Mouse (Mus musculus): ENCODE results near the gene Gm20431. TPM values are rescaled to one million over a fixed set of nuclear protein-coding genes. Genes with fewer than 3 reads are reported as not detected.
"Not testable (repeated sequence)": the region's sequence is repeated elsewhere in the genome, so short reads cannot be mapped to it uniquely, and the experiment has no call there.

Gm20431 gene
- polyA plus RNA-seq, 1 experiment from 2014 or later, result 7.5 TPM

DNA sequence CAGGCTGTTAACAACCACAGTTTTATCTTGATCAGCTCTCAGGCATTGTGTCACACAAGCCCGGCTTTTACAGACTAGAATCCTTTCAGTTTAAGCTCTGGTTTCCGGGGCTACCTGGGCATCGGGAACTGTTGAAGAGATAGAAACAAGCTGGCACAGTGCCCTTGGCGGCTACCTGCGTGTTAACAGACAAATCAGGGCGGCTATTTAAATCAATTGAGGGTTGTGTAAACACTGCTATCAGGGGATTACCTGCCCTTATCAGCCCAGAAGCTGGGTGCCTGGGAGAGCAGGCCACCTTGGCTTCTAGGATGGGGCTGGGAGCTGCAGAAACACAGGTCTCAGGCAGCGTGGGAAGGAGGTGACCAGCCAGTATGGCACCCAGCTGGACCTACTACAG lies 8.6 kb downstream of the Gm20431 start:
- H3K4me3 ChIP-seq (replicated peaks), result no peak overlapping the region
- H3K4me1 ChIP-seq, result no peaks in the 10 kb centered on the region
- no peak for ATAC-seq (ENCODE audit: low FRiP score)
- H3K36me3 ChIP-seq (replicated peaks), result peaks cover 45% of the 10 kb centered on the region
- no peaks in the 10 kb centered on the region for H3K27me3 ChIP-seq
- 86% methylated on average over 7 of the region's 7 CpGs for WGBS
- H3K9ac ChIP-seq, result no peak overlapping the region
- H3K9me3 ChIP-seq, result no peaks in the 10 kb centered on the region
- no peak overlapping the region for H3K4me2 ChIP-seq
- H3K27ac ChIP-seq, result no peak overlapping the region

GRCm38 (mm10) chr2:167651622-167652021 lies 9.7 kb downstream of the Gm20431 start:
- Histone ChIP-seq H3K4me3 (replicated peaks) (no peak overlapping the region), H3K27me3 (no peaks in the 10 kb centered on the region), H3K4me1 (no peaks in the 10 kb centered on the region), H3K36me3 (replicated peaks) (peaks cover 47% of the 10 kb centered on the region), H3K4me2 (no peak overlapping the region), H3K27ac (no peak overlapping the region), H3K9ac (no peak overlapping the region), H3K9me3 (no peaks in the 10 kb centered on the region)
- ATAC-seq (ENCODE audit: low FRiP score), result no peak
- WGBS, result 90% methylated on average over 9 of the region's 9 CpGs

DNA sequence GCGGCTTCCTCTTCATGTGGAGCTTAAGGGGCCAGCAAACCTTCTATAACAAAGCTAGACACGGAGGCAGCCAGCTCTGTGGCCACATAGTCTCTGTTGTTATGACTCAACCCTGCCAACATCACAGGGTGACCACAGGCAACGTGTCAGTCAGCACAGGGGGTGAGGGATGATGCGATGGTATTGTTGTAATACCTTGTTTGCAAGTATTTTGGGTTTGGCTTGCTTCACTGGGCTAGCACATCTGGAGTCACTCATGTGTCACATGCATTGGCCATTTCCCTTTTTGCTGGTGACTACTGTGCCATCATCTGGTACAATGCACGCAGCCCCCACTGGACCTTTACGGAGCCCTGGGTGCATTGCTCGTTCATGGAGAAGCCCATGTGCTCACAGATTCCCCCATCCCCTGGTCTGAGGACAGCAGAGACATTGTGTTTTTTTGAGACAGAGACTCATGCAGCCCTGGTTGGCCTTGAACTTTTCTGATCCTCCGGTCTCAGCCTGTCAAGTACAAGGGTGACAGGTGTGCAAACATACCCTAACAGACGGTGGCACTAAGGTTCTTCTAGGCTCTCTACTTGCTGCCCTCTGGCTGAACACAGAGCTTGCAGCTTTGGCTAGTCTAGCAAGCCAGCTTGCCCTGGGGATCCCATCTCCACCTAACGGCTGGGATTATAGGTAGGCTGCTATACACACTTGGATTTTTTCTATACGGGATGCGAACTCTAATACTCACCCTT lies 11.8 kb downstream of the Gm20431 start:
- ATAC-seq (ENCODE audit: low FRiP score), result no peak
- H3K4me1 ChIP-seq, result no peaks in the 10 kb centered on the region
- H3K9ac ChIP-seq, result no peak overlapping the region
- H3K4me2 ChIP-seq, result no peak overlapping the region
- WGBS, result 90% methylated on average over 12 of the region's 12 CpGs
- no peak overlapping the region for H3K4me3 ChIP-seq (replicated peaks)
- no peaks in the 10 kb centered on the region for H3K27me3 ChIP-seq
- no peaks in the 10 kb centered on the region for H3K9me3 ChIP-seq
- H3K27ac ChIP-seq, result no peak overlapping the region
- H3K36me3 ChIP-seq (replicated peaks), result peaks cover 64% of the 10 kb centered on the region

DNA sequence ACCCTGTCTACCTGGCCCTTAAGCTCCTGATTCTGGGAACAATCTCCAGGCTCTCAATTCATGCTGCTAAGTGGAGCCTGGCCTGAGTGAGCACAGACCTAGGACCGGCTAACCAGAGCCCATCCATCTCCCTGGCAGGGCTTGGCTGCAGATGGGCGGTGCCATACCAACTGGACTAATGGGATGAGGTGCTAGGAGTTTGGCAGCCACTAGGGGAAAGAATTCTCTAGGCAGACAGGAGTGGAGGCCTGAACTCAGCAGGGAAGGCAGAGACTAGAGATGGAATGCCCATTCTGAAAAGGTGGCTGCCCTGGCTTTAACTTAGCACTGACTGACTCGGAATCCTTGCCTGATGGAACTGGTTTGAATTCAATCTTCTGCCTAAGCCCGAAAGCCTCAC lies 14.9 kb downstream of the Gm20431 start:
- H3K36me3 ChIP-seq (replicated peaks), result peaks cover 48% of the 10 kb centered on the region
- WGBS, result 76% methylated on average over 4 of the region's 4 CpGs

GRCm38 (mm10) chr2:167643356-167644052 lies 17.8 kb downstream of the Gm20431 start:
- not testable (repeated sequence) for H3K4me1 ChIP-seq; H3K9ac ChIP-seq; H3K4me3 ChIP-seq (replicated peaks); H3K27ac ChIP-seq; H3K9me3 ChIP-seq; ATAC-seq (ENCODE audit: low FRiP score); H3K4me2 ChIP-seq; H3K27me3 ChIP-seq
- peaks cover 35% of the 10 kb centered on the region for H3K36me3 ChIP-seq (replicated peaks)
- 88% methylated on average over 13 of the region's 13 CpGs for WGBS

More for the DNA sequence above, 14.9 kb downstream of the Gm20431 start:
- H3K9ac ChIP-seq, result no peak overlapping the region
- H3K9me3 ChIP-seq, result no peaks in the 10 kb centered on the region
- H3K4me1 ChIP-seq, result no peaks in the 10 kb centered on the region
- H3K27ac ChIP-seq, result no peak overlapping the region
- no peak overlapping the region for H3K4me2 ChIP-seq
- no peaks in the 10 kb centered on the region for H3K27me3 ChIP-seq
- H3K4me3 ChIP-seq (replicated peaks), result no peak overlapping the region
- ATAC-seq (ENCODE audit: low FRiP score), result no peak

DNA sequence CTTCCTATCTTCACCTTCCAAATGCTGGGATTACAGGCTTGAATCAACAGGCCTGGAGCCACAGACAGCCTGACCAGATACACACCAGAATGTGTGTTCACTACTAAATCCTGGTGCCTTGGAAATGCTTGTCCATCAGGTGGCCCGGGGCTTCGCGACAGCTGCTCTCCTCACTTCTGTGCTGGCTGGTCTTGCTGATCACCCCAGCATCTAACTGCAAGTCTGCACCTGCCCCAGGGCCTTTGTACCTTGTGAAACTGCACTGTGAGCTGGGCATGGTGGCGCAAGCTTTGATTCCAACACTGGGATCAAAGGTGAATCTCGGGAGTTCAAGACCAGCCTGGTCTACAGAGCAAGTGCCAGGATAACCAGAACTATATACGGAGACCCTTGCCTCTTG lies 19.1 kb downstream of the Gm20431 start:
- no peaks in the 10 kb centered on the region for H3K4me1 ChIP-seq
- H3K4me3 ChIP-seq (replicated peaks), result no peak overlapping the region
- peaks cover 29% of the 10 kb centered on the region for H3K36me3 ChIP-seq (replicated peaks)
- H3K27ac ChIP-seq, result no peak overlapping the region
- 91% methylated on average over 6 of the region's 6 CpGs for WGBS
- no peak overlapping the region for H3K9ac ChIP-seq
- no peaks in the 10 kb centered on the region for H3K9me3 ChIP-seq
- no peaks in the 10 kb centered on the region for H3K27me3 ChIP-seq
- no peak for ATAC-seq (ENCODE audit: low FRiP score)
- no peak overlapping the region for H3K4me2 ChIP-seq

- Histone ChIP-seq H3K4me1 (no peaks in the 10 kb centered on the region), H3K9ac (no peak overlapping the region), H3K9me3 (no peaks in the 10 kb centered on the region), H3K4me3 (replicated peaks) (no peak overlapping the region), H3K4me2 (no peak overlapping the region), H3K27me3 (no peaks in the 10 kb centered on the region), H3K36me3 (replicated peaks) (peaks cover 26% of the 10 kb centered on the region), H3K27ac (no peak overlapping the region)
- ATAC-seq (ENCODE audit: low FRiP score), result no peak
- WGBS, result 47% methylated on average over 8 of the region's 8 CpGs
Measured at GRCm38 (mm10) chr2:167641337-167641736, 20.0 kb downstream of the Gm20431 start.

DNA sequence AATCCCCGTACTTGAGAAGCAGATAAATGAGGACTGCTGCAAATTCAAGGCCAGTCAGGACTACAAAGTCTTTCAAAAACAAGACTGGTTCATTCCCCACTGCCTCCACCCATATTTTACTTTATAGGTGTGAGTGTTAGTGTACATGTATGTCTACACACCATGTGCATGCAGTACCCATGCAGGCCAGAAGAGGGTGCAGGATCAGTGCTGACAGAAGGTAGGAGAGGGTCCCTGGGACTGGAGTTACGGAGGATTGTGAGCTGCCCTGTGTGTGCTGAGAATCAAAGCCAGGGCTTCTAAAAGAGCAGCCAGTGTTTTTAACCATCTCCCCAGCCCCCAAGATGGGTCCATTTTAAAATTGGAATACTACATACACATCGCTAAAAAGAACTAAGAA lies 21.0 kb downstream of the Gm20431 start:
- H3K27me3 ChIP-seq, result no peaks in the 10 kb centered on the region
- peaks cover 17% of the 10 kb centered on the region for H3K36me3 ChIP-seq (replicated peaks)
- H3K27ac ChIP-seq, result no peak overlapping the region
- 73% methylated on average over 3 of the region's 3 CpGs for WGBS
- ATAC-seq (ENCODE audit: low FRiP score), result no peak
- H3K9ac ChIP-seq, result no peak overlapping the region
- H3K4me1 ChIP-seq, result no peaks in the 10 kb centered on the region
- no peaks in the 10 kb centered on the region for H3K9me3 ChIP-seq
- no peak overlapping the region for H3K4me2 ChIP-seq
- H3K4me3 ChIP-seq (replicated peaks), result no peak overlapping the region

DNA sequence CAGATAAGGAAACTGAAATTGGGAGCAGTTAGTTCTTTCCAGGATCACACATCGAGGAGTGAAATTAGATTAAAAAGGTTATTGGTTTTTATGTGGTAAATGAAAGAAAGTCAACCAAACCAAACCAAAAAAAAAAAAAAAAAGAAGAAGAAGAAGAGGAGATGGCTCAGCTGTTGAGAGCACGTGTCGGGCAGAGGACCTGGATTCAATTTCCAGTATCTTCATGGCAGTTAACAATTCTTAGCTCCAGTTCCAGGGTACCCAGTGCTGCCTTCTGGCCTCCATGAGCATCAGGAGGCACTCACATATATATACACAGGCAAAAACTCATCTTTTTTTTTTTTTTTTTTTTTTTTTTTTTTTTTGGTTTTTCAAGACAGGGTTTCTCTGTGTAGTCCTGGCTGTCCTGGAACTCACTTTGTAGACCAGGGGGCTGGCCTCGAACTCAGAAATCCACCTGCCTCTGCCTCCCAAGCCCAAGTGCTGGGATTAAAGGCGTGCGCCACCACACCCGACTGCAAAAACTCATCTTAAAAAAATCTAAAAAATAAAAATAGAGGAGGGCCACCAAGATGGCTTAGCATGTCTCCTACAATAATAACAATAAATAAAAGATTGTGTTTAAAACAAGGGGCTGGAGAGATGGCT lies 26.3 kb downstream of the Gm20431 start:
- Histone ChIP-seq H3K9me3 (no peaks in the 10 kb centered on the region), H3K9ac (no peak overlapping the region), H3K4me3 (replicated peaks) (peak overlapping the region; percentile 19; the same call in 1 of the 2 replicates), H3K27me3 (no peaks in the 10 kb centered on the region), H3K4me2 (peak overlapping the region; percentile 49), H3K36me3 (replicated peaks) (no peaks in the 10 kb centered on the region), H3K4me1 (peaks cover 25% of the 10 kb centered on the region), H3K27ac (no peak overlapping the region)
- ATAC-seq (ENCODE audit: low FRiP score), result no peak
- 69% methylated on average over 7 of the region's 7 CpGs for WGBS

- no peaks in the 10 kb centered on the region for H3K27me3 ChIP-seq
- H3K4me2 ChIP-seq, result peak overlapping the region; percentile 49
- peak overlapping the region; percentile 19 for H3K4me3 ChIP-seq (replicated peaks)
- H3K4me1 ChIP-seq, result peaks cover 32% of the 10 kb centered on the region
- H3K9me3 ChIP-seq, result no peaks in the 10 kb centered on the region
- 0 out of 2 replicates have a peak overlapping the region, but pooled peaks have one; percentile 13 for H3K9ac ChIP-seq
- peak; percentile 85 for ATAC-seq (ENCODE audit: low FRiP score)
- H3K36me3 ChIP-seq (replicated peaks), result no peaks in the 10 kb centered on the region
- WGBS, result under 1% methylated on average over 15 of the region's 15 CpGs
- H3K27ac ChIP-seq, result peak overlapping the region; percentile 42
Measured at GRCm38 (mm10) chr2:167634338-167634770, 26.9 kb downstream of the Gm20431 start.

- H3K4me1 ChIP-seq, result peaks cover 40% of the 10 kb centered on the region
- peak overlapping the region; percentile 49; the same call in 1 of the 2 replicates for H3K4me2 ChIP-seq
Measured at GRCm38 (mm10) chr2:167633537-167633872, 27.8 kb downstream of the Gm20431 start.

GRCm38 (mm10) chr2:167632731-167633536 lies 28.4 kb downstream of the Gm20431 start:
- Histone ChIP-seq H3K4me2 (peak overlapping the region; percentile 95), H3K36me3 (replicated peaks) (peaks cover 4% of the 10 kb centered on the region; the same call in 1 of the 2 replicates), H3K9ac (peak overlapping the region; percentile 96; the same call in 1 of the 2 replicates), H3K9me3 (no peaks in the 10 kb centered on the region), H3K27ac (peak overlapping the region; percentile 87; the same call in 1 of the 2 replicates), H3K27me3 (no peaks in the 10 kb centered on the region), H3K4me1 (peaks cover 44% of the 10 kb centered on the region), H3K4me3 (replicated peaks) (peak overlapping the region; percentile 97; the same call in 1 of the 2 replicates)
- 81% methylated on average over 12 of the region's 12 CpGs for WGBS
- no peak for ATAC-seq (ENCODE audit: low FRiP score)

More at GRCm38 (mm10) chr2:167633537-167633872, 27.8 kb downstream of the Gm20431 start:
- Histone ChIP-seq H3K27ac (peak overlapping the region; percentile 42; the same call in 1 of the 2 replicates), H3K4me3 (replicated peaks) (no peak overlapping the region), H3K9ac (no peak overlapping the region), H3K27me3 (no peaks in the 10 kb centered on the region), H3K9me3 (no peaks in the 10 kb centered on the region), H3K36me3 (replicated peaks) (no peaks in the 10 kb centered on the region)
- ATAC-seq (ENCODE audit: low FRiP score), result no peak
- 87% methylated on average over 6 of the region's 6 CpGs for WGBS
